Mouse (Mus musculus) liver, embryonic 15.5 days (tissue): ENCODE results near the gene Wbp2. TPM values are rescaled to one million over a fixed set of nuclear protein-coding genes. Genes with fewer than 3 reads are reported as not detected.
A peak's percentile ranks its signal among the peaks of the same experiment; 100 is the strongest.

Experiments
- ATAC-seq: fragments of 200-750 bp; cut with Nextera tagmentation; 2 replicates; pipeline ENCODE4 v1.8.0; 2017; ENCODE audit warnings: moderate number of reproducible peaks, mild to moderate bottlenecking, moderate library complexity; ENCODE audit not compliant: insufficient read depth
- H3K27ac ChIP-seq: fragments of 300-500 bp; sonication (generic); replicated peaks from 2 replicates; pipeline ENCODE4 v1.5.1; 2015; ENCODE audit warnings: mild to moderate bottlenecking, inconsistent platforms
- H3K27me3 ChIP-seq: fragments of 300-500 bp; sonication (generic); 2 replicates; pipeline ENCODE4 v1.6.1; 2015; ENCODE audit warnings: mild to moderate bottlenecking, inconsistent platforms
- H3K36me3 ChIP-seq: fragments of 300-500 bp; sonication (generic); replicated peaks from 2 replicates; pipeline ENCODE4 v1.6.1; 2015; ENCODE audit warnings: moderate library complexity, mild to moderate bottlenecking, inconsistent platforms
- H3K4me1 ChIP-seq: fragments of 300-500 bp; sonication (generic); replicated peaks from 2 replicates; pipeline ENCODE4 v1.6.1; 2015; ENCODE audit warnings: inconsistent platforms
- H3K4me2 ChIP-seq: fragments of 300-500 bp; sonication (generic); 2 replicates; pipeline ENCODE4 v1.6.1; 2015; ENCODE audit warnings: moderate library complexity, mild to moderate bottlenecking, inconsistent platforms
- H3K4me3 ChIP-seq: fragments of 300-500 bp; sonication (generic); replicated peaks from 2 replicates; pipeline ENCODE4 v1.5.1; 2015; ENCODE audit warnings: mild to moderate bottlenecking, inconsistent platforms
- H3K9ac ChIP-seq: fragments of 300-500 bp; sonication (generic); 2 replicates; pipeline ENCODE4 v1.6.1; 2015; ENCODE audit warnings: moderate library complexity, mild to moderate bottlenecking, inconsistent platforms
- H3K9me3 ChIP-seq: fragments of 300-500 bp; sonication (generic); replicated peaks from 2 replicates; pipeline ENCODE4 v1.6.1; 2016; ENCODE audit warnings: inconsistent platforms
- WGBS: fragments of 180-500 bp; shearing (Covaris S2); methylation state at CpG from one replicate; pipeline ENCODE4 v1.1.7; 2015; ENCODE audit warnings: mixed read lengths; ENCODE audit not compliant: insufficient replicate concordance; 5-methylcytosine and 5-hydroxymethylcytosine counted together
- polyA plus RNA-seq: library from polyadenylated mRNA; unstranded; fragments of >200 nt; fragmentation: Nextera tagmentation; extraction: Ambion mirVana; gene quantifications from 2 replicates; pipeline ENCODE4 v1.2.1, GENCODE M21; 2015

Wbp2 gene
- polyA plus RNA-seq, 1 experiment from 2014 or later, result 83.9 TPM

GRCm38 (mm10) chr11:116059691-116060025, 27.1 kb downstream of the Wbp2 start:
- Histone ChIP-seq H3K27ac (no peak overlapping the region), H3K4me1 (peaks cover 35% of the 10 kb centered on the region), H3K4me3 (no peak overlapping the region), H3K9me3 (no peaks in the 10 kb centered on the region), H3K27me3 (no peaks in the 10 kb centered on the region), H3K9ac (no peak overlapping the region), H3K4me2 (no peak overlapping the region), H3K36me3 (peaks cover 98% of the 10 kb centered on the region)
- 87% methylated on average over 11 of the region's 11 CpGs for WGBS
- ATAC-seq, result no peak

- Histone ChIP-seq H3K9ac (no peak overlapping the region), H3K9me3 (no peaks in the 10 kb centered on the region), H3K4me2 (no peak overlapping the region), H3K4me3 (no peak overlapping the region), H3K27ac (no peak overlapping the region), H3K36me3 (peaks cover 98% of the 10 kb centered on the region), H3K4me1 (peaks cover 36% of the 10 kb centered on the region), H3K27me3 (no peaks in the 10 kb centered on the region)
- WGBS, result 84% methylated on average over 17 of the region's 17 CpGs
- ATAC-seq, result no peak
Observed at GRCm38 (mm10) chr11:116058868-116059690, 27.7 kb downstream of the Wbp2 start.

GRCm38 (mm10) chr11:116058022-116058614, 28.7 kb downstream of the Wbp2 start:
- ATAC-seq, result no peak

GRCm38 (mm10) chr11:116057237-116057881, 29.4 kb downstream of the Wbp2 start:
- Histone ChIP-seq H3K9ac (no peak overlapping the region; the same call in 1 of the 2 replicates), H3K4me3 (no peak overlapping the region), H3K27me3 (no peaks in the 10 kb centered on the region), H3K36me3 (peaks cover 98% of the 10 kb centered on the region), H3K4me1 (peaks cover 52% of the 10 kb centered on the region), H3K4me2 (peak overlapping the region; percentile 21; the same call in 1 of the 2 replicates), H3K27ac (peak overlapping the region; percentile 75), H3K9me3 (no peaks in the 10 kb centered on the region)
- ATAC-seq, result peak; percentile 69
- WGBS, result 26% methylated on average over 4 of the region's 4 CpGs

More at GRCm38 (mm10) chr11:116058022-116058614, 28.7 kb downstream of the Wbp2 start:
- peaks cover 46% of the 10 kb centered on the region for H3K4me1 ChIP-seq
- no peaks in the 10 kb centered on the region for H3K27me3 ChIP-seq
- no peak overlapping the region for H3K9ac ChIP-seq
- H3K36me3 ChIP-seq, result peaks cover 98% of the 10 kb centered on the region
- H3K4me3 ChIP-seq, result no peak overlapping the region
- H3K4me2 ChIP-seq, result peak overlapping the region; percentile 21; the same call in 1 of the 2 replicates
- WGBS, result 66% methylated on average over 12 of the region's 12 CpGs
- no peak overlapping the region for H3K27ac ChIP-seq
- no peaks in the 10 kb centered on the region for H3K9me3 ChIP-seq

- 56% methylated on average over 11 of the region's 11 CpGs for WGBS
- 0 out of 2 replicates have a peak overlapping the region, but pooled peaks have one; percentile 2 for H3K4me2 ChIP-seq
- no peak overlapping the region for H3K9ac ChIP-seq
- H3K4me1 ChIP-seq, result peaks cover 52% of the 10 kb centered on the region
- no peak overlapping the region for H3K4me3 ChIP-seq
- H3K27me3 ChIP-seq, result no peaks in the 10 kb centered on the region
- H3K27ac ChIP-seq, result no peak overlapping the region
- H3K9me3 ChIP-seq, result no peaks in the 10 kb centered on the region
- no peak for ATAC-seq
- H3K36me3 ChIP-seq, result peaks cover 98% of the 10 kb centered on the region
Observed at GRCm38 (mm10) chr11:116055873-116056272, 30.9 kb downstream of the Wbp2 start.

GRCm38 (mm10) chr11:116053510-116054229, 33.1 kb downstream of the Wbp2 start:
- H3K27ac ChIP-seq, result no peak overlapping the region
- peaks cover 52% of the 10 kb centered on the region for H3K4me1 ChIP-seq
- peaks cover 98% of the 10 kb centered on the region for H3K36me3 ChIP-seq
- no peak overlapping the region for H3K4me2 ChIP-seq
- H3K4me3 ChIP-seq, result no peak overlapping the region
- peak; percentile 47; the same call in 1 of the 2 replicates for ATAC-seq
- no peak overlapping the region for H3K9ac ChIP-seq
- whole genome bisulfite sequencing, result 71% methylated on average over 9 of the region's 9 CpGs
- no peaks in the 10 kb centered on the region for H3K9me3 ChIP-seq
- no peaks in the 10 kb centered on the region for H3K27me3 ChIP-seq

GRCm38 (mm10) chr11:116050196-116050595, 36.6 kb downstream of the Wbp2 start:
- H3K4me2 ChIP-seq, result no peak overlapping the region
- no peaks in the 10 kb centered on the region for H3K27me3 ChIP-seq
- H3K9ac ChIP-seq, result no peak overlapping the region
- H3K36me3 ChIP-seq, result peaks cover 100% of the 10 kb centered on the region
- 86% methylated on average over 4 of the region's 4 CpGs for WGBS
- ATAC-seq, result no peak
- peaks cover 20% of the 10 kb centered on the region for H3K4me1 ChIP-seq
- H3K9me3 ChIP-seq, result no peaks in the 10 kb centered on the region
- no peak overlapping the region for H3K27ac ChIP-seq
- H3K4me3 ChIP-seq, result no peak overlapping the region

- peaks cover 96% of the 10 kb centered on the region for H3K36me3 ChIP-seq
- H3K4me3 ChIP-seq, result no peak overlapping the region
- WGBS, result 89% methylated on average over 2 of the region's 2 CpGs
Observed at GRCm38 (mm10) chr11:116049610-116050009, 37.2 kb downstream of the Wbp2 start.

GRCm38 (mm10) chr11:116045173-116045572, 41.6 kb downstream of the Wbp2 start:
- Histone ChIP-seq H3K4me3 (no peak overlapping the region), H3K36me3 (peaks cover 73% of the 10 kb centered on the region), H3K9ac (no peak overlapping the region), H3K9me3 (no peaks in the 10 kb centered on the region), H3K4me1 (peaks cover 7% of the 10 kb centered on the region; the same call in 1 of the 2 replicates), H3K4me2 (no peak overlapping the region), H3K27me3 (no peaks in the 10 kb centered on the region), H3K27ac (no peak overlapping the region)
- WGBS, result 89% methylated on average over 6 of the region's 6 CpGs
- ATAC-seq, result no peak

More at GRCm38 (mm10) chr11:116049610-116050009, 37.2 kb downstream of the Wbp2 start:
- Histone ChIP-seq H3K27me3 (no peaks in the 10 kb centered on the region), H3K4me2 (no peak overlapping the region), H3K4me1 (peaks cover 16% of the 10 kb centered on the region), H3K27ac (no peak overlapping the region), H3K9ac (no peak overlapping the region), H3K9me3 (no peaks in the 10 kb centered on the region)
- ATAC-seq, result no peak

GRCm38 (mm10) chr11:116043286-116043685, 43.5 kb downstream of the Wbp2 start:
- Histone ChIP-seq H3K9me3 (no peaks in the 10 kb centered on the region), H3K4me2 (no peak overlapping the region), H3K27me3 (no peaks in the 10 kb centered on the region), H3K27ac (no peak overlapping the region), H3K4me3 (no peak overlapping the region), H3K36me3 (peaks cover 66% of the 10 kb centered on the region), H3K4me1 (peaks cover 7% of the 10 kb centered on the region; the same call in 1 of the 2 replicates), H3K9ac (no peak overlapping the region)
- no peak for ATAC-seq
- WGBS, result 86% methylated on average over 1 of the region's 1 CpGs
